In the genomic region with DNA sequence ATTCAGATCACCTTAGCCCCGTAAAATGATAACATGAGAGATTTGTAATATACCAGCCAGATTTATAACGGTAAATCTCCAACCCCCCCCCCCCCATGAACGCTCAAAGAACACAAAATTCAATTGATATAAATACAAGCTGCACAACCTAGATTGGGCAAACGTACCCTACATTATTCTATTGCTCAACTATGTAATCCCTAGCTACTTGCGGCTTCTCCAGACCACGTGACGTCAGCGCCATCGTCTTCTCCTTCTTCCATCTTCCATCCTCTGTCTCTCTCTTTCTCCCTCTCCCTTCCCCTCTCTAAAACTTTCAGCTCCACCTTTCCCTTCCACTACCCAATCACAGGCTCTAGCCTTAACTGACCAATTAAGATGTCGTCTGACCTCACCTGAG, we compare ENCODE assay signal across 30 mouse cellular contexts. TPM values are rescaled to one million over a fixed set of nuclear protein-coding genes. Genes with fewer than 3 reads are reported as not detected.
"Had no signal": no experiment of that assay in that cellular context is flagged by ENCODE, and none has a peak within 500 bp of the region (broad histone marks: within the 10 kb centered on the region; RNA-seq: fewer than 3 reads in every experiment).

No protein-coding gene starts in this region.

- H3K27me3 ChIP-seq: embryonic facial prominence, embryonic 12.5 days; embryonic facial prominence, embryonic 13.5 days; embryonic facial prominence, embryonic 15.5 days; forebrain, embryonic 12.5 days; forebrain, embryonic 13.5 days; forebrain, embryonic 15.5 days had no signal

- ATAC-seq: forebrain, embryonic 13.5 days; forebrain, embryonic 14.5 days; forebrain, embryonic 15.5 days; forebrain, embryonic 16.5 days; forebrain, postnatal 0 days had no signal

- DNase-seq: cerebellum, adult 8-10 months; cerebellum, adult 9-10 months; cerebellum, adult 9-11 months; cerebellum, postnatal 10 days; cerebellum, postnatal 14 days; cerebellum, postnatal 25 days; cerebellum, postnatal 36 days; embryo, embryonic 11 days; forebrain, postnatal 0 days; gastrocnemius, adult 2 months; gastrocnemius, postnatal 10 days; gastrocnemius, postnatal 14 days; gastrocnemius, postnatal 25 days; gastrocnemius, postnatal 36 days; heart, adult 11 months; heart, adult 18-20 months; heart, adult 2 months had no signal

- H3K36me3 ChIP-seq: embryonic facial prominence, embryonic 10.5 days; embryonic facial prominence, embryonic 12.5 days; embryonic facial prominence, embryonic 13.5 days; embryonic facial prominence, embryonic 15.5 days; forebrain, embryonic 10.5 days; forebrain, embryonic 12.5 days; forebrain, embryonic 15.5 days; heart, embryonic 10.5 days had no signal

- H3K4me3 ChIP-seq: embryonic facial prominence, embryonic 10.5 days; embryonic facial prominence, embryonic 12.5 days; embryonic facial prominence, embryonic 13.5 days; embryonic facial prominence, embryonic 15.5 days; erythroblast, embryonic 14.5 days; forebrain, embryonic 10.5 days; forebrain, embryonic 12.5 days; forebrain, embryonic 13.5 days; forebrain, embryonic 15.5 days; gastrocnemius, adult 2 months; heart, adult 2 months; heart, embryonic 10.5 days had no signal

RNA-seq across cellular contexts. Expression of gene Rgs16, which starts 38.1 kb away (rescaled TPM):
- total RNA-seq: common myeloid progenitor, adult 5-6 weeks had no signal
- polyA plus RNA-seq: erythroblast, embryonic 14.5 days had no signal
